Mouse (Mus musculus) cerebellum, adult 2 months (tissue): ENCODE measurements around the gene Dxo.

ENCODE experiments used
- CTCF ChIP-seq: fragments of 200-500 bp; IDR thresholded peaks from 2 replicates; pipeline ENCODE4 v1.5.1; 2011; ENCODE audit warnings: low read depth, mild to moderate bottlenecking, control low read depth, low read length, moderate library complexity, borderline replicate concordance; ENCODE audit not compliant: insufficient read depth
- POLR2A ChIP-seq: fragments of 200-500 bp; IDR thresholded peaks from 2 replicates; pipeline ENCODE4 v1.6.1; 2011; ENCODE audit warnings: low read length, control low read depth, borderline replicate concordance; ENCODE audit not compliant: insufficient read depth

DNA sequence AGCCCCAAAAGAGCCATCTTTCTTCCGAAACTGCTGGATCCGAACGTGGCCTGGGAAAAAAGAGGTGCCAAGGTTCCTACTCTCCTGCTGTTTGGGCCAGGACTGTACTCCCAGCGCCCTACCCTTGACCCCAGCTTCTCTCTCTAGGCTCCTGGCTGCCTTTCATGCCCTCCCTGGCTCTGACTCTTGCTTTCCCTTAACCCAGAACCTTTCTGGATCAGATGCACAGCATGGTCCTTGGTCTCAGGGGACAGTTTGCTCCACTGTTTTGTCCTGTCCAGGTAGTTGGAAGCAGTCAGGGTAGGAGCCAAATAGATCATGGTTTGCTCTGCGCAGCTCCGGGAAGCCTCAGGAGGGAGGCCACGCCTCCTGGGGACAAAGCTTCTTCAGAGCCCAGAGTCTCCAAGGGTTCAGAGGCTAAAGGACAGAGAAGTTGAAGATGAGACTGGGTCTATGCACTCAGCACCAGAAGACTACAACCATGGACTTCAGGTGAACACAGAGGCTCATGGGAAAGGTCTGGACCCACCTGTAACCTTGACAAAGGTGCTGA, 21.9 kb upstream of the Dxo start:
- no peak for TF ChIP-seq CTCF
- TF ChIP-seq POLR2A: no peak
